Mouse (Mus musculus): ENCODE measurements around the gene Macrod2. TPM values are rescaled to one million over a fixed set of nuclear protein-coding genes. Genes with fewer than 3 reads are reported as not detected.

The Macrod2 gene
- polyA plus RNA-seq, 1 experiment: 0.95 TPM

DNA sequence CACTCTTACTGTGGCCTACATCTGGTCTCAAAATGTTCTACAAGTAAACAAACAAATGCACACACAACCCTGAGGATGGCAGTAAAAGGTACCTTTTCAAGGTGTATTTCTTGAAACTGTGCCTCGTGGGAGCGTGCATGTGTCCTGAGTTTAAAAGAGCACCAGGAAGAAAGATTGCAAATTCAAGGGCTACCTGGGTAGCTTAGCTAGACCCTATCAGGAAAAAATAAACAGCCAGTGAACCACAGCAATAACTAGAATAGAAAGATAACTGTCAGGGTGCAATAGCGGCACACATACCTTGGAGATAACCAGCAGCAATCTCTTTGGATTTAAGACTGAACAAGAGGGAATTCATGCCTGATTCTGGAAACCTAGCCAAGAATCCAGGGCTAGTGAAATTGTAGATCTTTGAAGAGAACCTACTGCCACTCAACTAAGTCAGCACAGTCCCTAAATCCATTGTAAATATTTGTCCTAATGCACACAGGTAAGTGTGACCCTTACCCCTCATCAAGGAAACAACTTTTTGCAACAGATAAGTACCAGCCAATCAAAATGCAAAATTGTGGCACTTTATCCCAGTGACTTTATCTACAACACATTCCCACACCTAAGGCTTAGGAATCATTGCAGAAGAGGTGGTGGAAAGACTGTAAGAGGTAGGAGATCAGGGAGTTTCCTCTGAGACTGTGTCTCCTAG is 590.7 kb downstream of the Macrod2 start:
- no peak overlapping the region for H3ac ChIP-seq (ENCODE audit: control insufficient read depth, insufficient read length, low read depth)
- no peak for TF ChIP-seq USF1 (IDR thresholded peaks at IDR 0.05; ENCODE audit: low read depth)
- TF ChIP-seq FOSL1 (IDR thresholded peaks at IDR 0.05; ENCODE audit: insufficient read depth, low read length, poor library complexity, severe bottlenecking): no peak
- no peak for TF ChIP-seq CEBPB (IDR thresholded peaks at IDR 0.05; ENCODE audit: low read depth)
- no peak for TF ChIP-seq MAX (IDR thresholded peaks at IDR 0.05)
- no peak for TF ChIP-seq MYOD1 (IDR thresholded peaks at IDR 0.05; ENCODE audit: control insufficient read depth, insufficient read length, low read depth)
- TF ChIP-seq CTCF (IDR thresholded peaks at IDR 0.05; ENCODE audit: control insufficient read depth, insufficient read depth, insufficient read length): no peak
- no peak for TF ChIP-seq MYOG (IDR thresholded peaks at IDR 0.05; ENCODE audit: control insufficient read depth, extremely low read depth, insufficient read length)
- H3K79me3 ChIP-seq (ENCODE audit: low read depth): no peaks in the 10 kb centered on the region
- no peaks in the 10 kb centered on the region for H3K36me3 ChIP-seq (ENCODE audit: control insufficient read depth, insufficient read depth)
- H3K27me3 ChIP-seq (ENCODE audit: control insufficient read depth, insufficient read depth, insufficient read length): no peaks in the 10 kb centered on the region
- no peak overlapping the region for H3K4me3 ChIP-seq (ENCODE audit: insufficient read depth, poor library complexity, severe bottlenecking)
- H3K79me2 ChIP-seq (ENCODE audit: control insufficient read depth, insufficient read depth): no peaks in the 10 kb centered on the region

- no peaks in the 10 kb centered on the region for H3K79me2 ChIP-seq (ENCODE audit: control insufficient read depth, insufficient read depth)
- no peaks in the 10 kb centered on the region for H3K27me3 ChIP-seq (ENCODE audit: control insufficient read depth, insufficient read depth, insufficient read length)
- TF ChIP-seq MYOD1 (IDR thresholded peaks at IDR 0.05; ENCODE audit: control insufficient read depth, insufficient read length, low read depth): no peak
- no peak for TF ChIP-seq MAX (IDR thresholded peaks at IDR 0.05)
- TF ChIP-seq CEBPB (IDR thresholded peaks at IDR 0.05; ENCODE audit: low read depth): no peak
- TF ChIP-seq CTCF (IDR thresholded peaks at IDR 0.05; ENCODE audit: control insufficient read depth, insufficient read depth, insufficient read length): no peak
- TF ChIP-seq USF1 (IDR thresholded peaks at IDR 0.05; ENCODE audit: low read depth): no peak
- no peak for TF ChIP-seq MYOG (IDR thresholded peaks at IDR 0.05; ENCODE audit: control insufficient read depth, extremely low read depth, insufficient read length)
- H3K36me3 ChIP-seq (ENCODE audit: control insufficient read depth, insufficient read depth): no peaks in the 10 kb centered on the region
- H3K79me3 ChIP-seq (ENCODE audit: low read depth): no peaks in the 10 kb centered on the region
- no peak overlapping the region for H3ac ChIP-seq (ENCODE audit: control insufficient read depth, insufficient read length, low read depth)
- no peak overlapping the region for H3K4me3 ChIP-seq (ENCODE audit: insufficient read depth, poor library complexity, severe bottlenecking)
These were observed 608.7 kb downstream of the Macrod2 start for GRCm38 (mm10) chr2:141003846-141004245.

GRCm38 (mm10) chr2:141004326-141004725 is 609.2 kb downstream of the Macrod2 start:
- Histone ChIP-seq H3K79me3 (ENCODE audit: low read depth) (no peaks in the 10 kb centered on the region), H3ac (ENCODE audit: control insufficient read depth, insufficient read length, low read depth) (no peak overlapping the region), H3K27me3 (ENCODE audit: control insufficient read depth, insufficient read depth, insufficient read length) (no peaks in the 10 kb centered on the region), H3K36me3 (ENCODE audit: control insufficient read depth, insufficient read depth) (no peaks in the 10 kb centered on the region), H3K4me3 (ENCODE audit: insufficient read depth, poor library complexity, severe bottlenecking) (no peak overlapping the region), H3K79me2 (ENCODE audit: control insufficient read depth, insufficient read depth) (no peaks in the 10 kb centered on the region)
- no peak for TF ChIP-seq MYOG (IDR thresholded peaks at IDR 0.05; ENCODE audit: control insufficient read depth, extremely low read depth, insufficient read length)
- no peak for TF ChIP-seq FOSL1 (IDR thresholded peaks at IDR 0.05; ENCODE audit: insufficient read depth, low read length, poor library complexity, severe bottlenecking)
- TF ChIP-seq CTCF (IDR thresholded peaks at IDR 0.05; ENCODE audit: control insufficient read depth, insufficient read depth, insufficient read length): no peak
- TF ChIP-seq MAX (IDR thresholded peaks at IDR 0.05): no peak
- no peak for TF ChIP-seq USF1 (IDR thresholded peaks at IDR 0.05; ENCODE audit: low read depth)
- TF ChIP-seq MYOD1 (IDR thresholded peaks at IDR 0.05; ENCODE audit: control insufficient read depth, insufficient read length, low read depth): no peak
- no peak for TF ChIP-seq CEBPB (IDR thresholded peaks at IDR 0.05; ENCODE audit: low read depth)

DNA sequence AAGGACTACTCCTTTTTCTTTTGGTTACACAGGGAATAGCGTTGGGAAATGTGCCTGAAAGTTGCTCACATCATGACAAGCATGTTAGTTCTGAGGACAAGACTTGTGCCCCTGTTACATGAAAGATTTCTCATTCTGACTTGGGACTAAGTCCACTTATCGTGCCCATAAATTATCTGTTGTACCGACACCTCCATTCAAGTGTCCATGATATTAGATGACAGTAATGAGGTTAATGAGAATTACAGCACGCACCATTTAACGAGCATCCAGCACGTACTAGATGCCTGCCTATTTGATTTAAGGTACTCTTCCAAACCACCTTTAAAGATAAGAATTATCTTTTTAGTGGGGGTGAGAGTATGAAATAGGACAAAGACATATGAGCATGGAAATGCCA is 610.5 kb downstream of the Macrod2 start:
- no peaks in the 10 kb centered on the region for H3K79me2 ChIP-seq (ENCODE audit: control insufficient read depth, insufficient read depth)
- no peak overlapping the region for H3ac ChIP-seq (ENCODE audit: control insufficient read depth, insufficient read length, low read depth)
- no peaks in the 10 kb centered on the region for H3K27me3 ChIP-seq (ENCODE audit: control insufficient read depth, insufficient read depth, insufficient read length)
- H3K4me3 ChIP-seq (ENCODE audit: insufficient read depth, poor library complexity, severe bottlenecking): no peak overlapping the region
- no peaks in the 10 kb centered on the region for H3K36me3 ChIP-seq (ENCODE audit: control insufficient read depth, insufficient read depth)
- no peaks in the 10 kb centered on the region for H3K79me3 ChIP-seq (ENCODE audit: low read depth)
- TF ChIP-seq MAX (IDR thresholded peaks at IDR 0.05) (no peak), CEBPB (IDR thresholded peaks at IDR 0.05; ENCODE audit: low read depth) (no peak), MYOD1 (IDR thresholded peaks at IDR 0.05; ENCODE audit: control insufficient read depth, insufficient read length, low read depth) (no peak), CTCF (IDR thresholded peaks at IDR 0.05; ENCODE audit: control insufficient read depth, insufficient read depth, insufficient read length) (no peak), USF1 (IDR thresholded peaks at IDR 0.05; ENCODE audit: low read depth) (no peak), FOSL1 (IDR thresholded peaks at IDR 0.05; ENCODE audit: insufficient read depth, low read length, poor library complexity, severe bottlenecking) (no peak), MYOG (IDR thresholded peaks at IDR 0.05; ENCODE audit: control insufficient read depth, extremely low read depth, insufficient read length) (no peak)

GRCm38 (mm10) chr2:141007725-141008124 is 612.6 kb downstream of the Macrod2 start:
- Histone ChIP-seq H3K27me3 (ENCODE audit: control insufficient read depth, insufficient read depth, insufficient read length) (no peaks in the 10 kb centered on the region), H3K36me3 (ENCODE audit: control insufficient read depth, insufficient read depth) (no peaks in the 10 kb centered on the region), H3K4me3 (ENCODE audit: insufficient read depth, poor library complexity, severe bottlenecking) (no peak overlapping the region), H3K79me2 (ENCODE audit: control insufficient read depth, insufficient read depth) (no peaks in the 10 kb centered on the region), H3ac (ENCODE audit: control insufficient read depth, insufficient read length, low read depth) (no peak overlapping the region), H3K79me3 (ENCODE audit: low read depth) (no peaks in the 10 kb centered on the region)
- TF ChIP-seq MYOG (IDR thresholded peaks at IDR 0.05; ENCODE audit: control insufficient read depth, extremely low read depth, insufficient read length) (no peak), USF1 (IDR thresholded peaks at IDR 0.05; ENCODE audit: low read depth) (no peak), CTCF (IDR thresholded peaks at IDR 0.05; ENCODE audit: control insufficient read depth, insufficient read depth, insufficient read length) (no peak), CEBPB (IDR thresholded peaks at IDR 0.05; ENCODE audit: low read depth) (no peak), MAX (IDR thresholded peaks at IDR 0.05) (no peak), MYOD1 (IDR thresholded peaks at IDR 0.05; ENCODE audit: control insufficient read depth, insufficient read length, low read depth) (no peak), FOSL1 (IDR thresholded peaks at IDR 0.05; ENCODE audit: insufficient read depth, low read length, poor library complexity, severe bottlenecking) (no peak)

Data from C2C12 (cell line).